In the genomic region with DNA sequence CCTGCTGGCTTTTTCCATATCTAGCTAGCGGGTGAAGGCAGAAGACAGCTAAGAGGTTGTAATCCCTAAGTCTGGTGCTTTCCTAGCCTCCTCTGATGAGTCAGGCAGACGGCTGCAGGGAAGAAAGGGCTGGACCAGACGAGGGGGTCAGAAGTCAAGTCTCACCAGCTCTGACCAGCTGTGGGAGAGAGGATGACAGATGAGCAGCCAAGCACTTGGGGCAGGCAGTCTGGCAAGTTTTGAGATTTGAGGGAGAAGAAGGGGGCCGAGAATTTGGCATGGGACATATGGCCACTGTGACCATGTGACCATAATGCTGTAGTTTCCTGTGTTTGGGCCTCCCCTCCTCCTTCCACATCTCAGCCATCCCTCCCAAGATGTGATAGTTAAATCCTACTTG, we compare ENCODE assay signal across 14 mouse cellular contexts. TPM values are rescaled to one million over a fixed set of nuclear protein-coding genes. Genes with fewer than 3 reads are reported as not detected.
DNase-seq lines count a peak whose midpoint lies in the region; ATAC-seq lines count a peak whose summit lies in the region.
"Had no signal": no experiment of that assay in that cellular context is flagged by ENCODE, and none has a peak within 500 bp of the region (broad histone marks: within the 10 kb centered on the region; RNA-seq: fewer than 3 reads in every experiment).

No protein-coding gene starts in this region.

- 26% methylated on average over 4 of the region's 4 CpGs for WGBS in hindbrain, embryonic 10.5 days
- WGBS in hindbrain, embryonic 14.5 days, result 41% methylated on average over 4 of the region's 4 CpGs
- 40% methylated on average over 4 of the region's 4 CpGs for WGBS in midbrain, embryonic 10.5 days
- WGBS in midbrain, embryonic 16.5 days, result 47% methylated on average over 4 of the region's 4 CpGs
- 29% methylated on average over 4 of the region's 4 CpGs for WGBS in lung, embryonic 15.5 days

- no peak overlapping the region for H3K9ac ChIP-seq in hindbrain, embryonic 14.5 days
- H3K9ac ChIP-seq in midbrain, embryonic 16.5 days (ENCODE audit: low read depth, low read length), result no peak overlapping the region
- no peak overlapping the region for H3K9ac ChIP-seq in lung, embryonic 15.5 days
- H3K9ac ChIP-seq: forebrain, postnatal 0 days; neural tube, embryonic 12.5 days had no signal

- H3K4me2 ChIP-seq in hindbrain, embryonic 14.5 days (replicated peaks), result no peak overlapping the region
- H3K4me2 ChIP-seq in midbrain, embryonic 16.5 days (ENCODE audit: low read length), result no peak overlapping the region
- H3K4me2 ChIP-seq in lung, embryonic 15.5 days, result no peak overlapping the region
- H3K4me2 ChIP-seq: neural tube, embryonic 12.5 days had no signal

- H3K4me1 ChIP-seq in hindbrain, embryonic 10.5 days (replicated peaks), result peaks cover 62% of the 10 kb centered on the region
- H3K4me1 ChIP-seq in hindbrain, embryonic 14.5 days (replicated peaks; ENCODE audit: control insufficient read depth, insufficient read depth, low read length), result peaks cover 13% of the 10 kb centered on the region; the same call in 1 of the 2 replicates
- peaks cover 42% of the 10 kb centered on the region for H3K4me1 ChIP-seq in midbrain, embryonic 10.5 days
- peaks cover 17% of the 10 kb centered on the region for H3K4me1 ChIP-seq in midbrain, embryonic 16.5 days (ENCODE audit: control insufficient read depth, insufficient read depth, low read length)
- H3K4me1 ChIP-seq in lung, embryonic 15.5 days, result peaks cover 19% of the 10 kb centered on the region

- ATAC-seq in hindbrain, embryonic 14.5 days (ENCODE audit: low FRiP score), result no peak
- ATAC-seq in midbrain, embryonic 16.5 days, result no peak
- peak; percentile 80 for ATAC-seq in lung, embryonic 15.5 days (ENCODE audit: borderline replicate concordance, extremely low read depth, low FRiP score, low TSS enrichment)
- ATAC-seq: forebrain, postnatal 0 days; inflammation-experienced regulatory T-cells, adult 6 months had no signal

- no peak overlapping the region for H3K4me3 ChIP-seq in hindbrain, embryonic 10.5 days
- H3K4me3 ChIP-seq in hindbrain, embryonic 14.5 days (replicated peaks; ENCODE audit: low read length), result no peak overlapping the region
- H3K4me3 ChIP-seq in midbrain, embryonic 10.5 days, result no peak overlapping the region
- H3K4me3 ChIP-seq in midbrain, embryonic 16.5 days (ENCODE audit: low read depth, low read length), result no peak overlapping the region
- no peak overlapping the region for H3K4me3 ChIP-seq in lung, embryonic 15.5 days
- H3K4me3 ChIP-seq: megakaryocyte, embryonic 14.5 days; neural tube, embryonic 12.5 days had no signal

- H3K27me3 ChIP-seq in hindbrain, embryonic 10.5 days (ENCODE audit: insufficient read depth, poor library complexity, severe bottlenecking), result no peaks in the 10 kb centered on the region; the same call in 1 of the 2 replicates
- no peaks in the 10 kb centered on the region for H3K27me3 ChIP-seq in hindbrain, embryonic 14.5 days (ENCODE audit: control insufficient read depth, insufficient read depth, low read length)
- 0 out of 2 replicates have a peak, but pooled peaks cover 7% of the 10 kb centered on the region for H3K27me3 ChIP-seq in midbrain, embryonic 10.5 days (ENCODE audit: low read depth, poor library complexity, severe bottlenecking)
- no peaks in the 10 kb centered on the region for H3K27me3 ChIP-seq in midbrain, embryonic 16.5 days (ENCODE audit: control insufficient read depth, insufficient read depth, low read depth, low read length)
- peaks cover 8% of the 10 kb centered on the region; the same call in 1 of the 2 replicates for H3K27me3 ChIP-seq in lung, embryonic 15.5 days
- H3K27me3 ChIP-seq: neural tube, embryonic 12.5 days had no signal

- H3K9me3 ChIP-seq in hindbrain, embryonic 10.5 days, result no peaks in the 10 kb centered on the region
- H3K9me3 ChIP-seq in hindbrain, embryonic 14.5 days (ENCODE audit: control insufficient read depth, low read length), result no peaks in the 10 kb centered on the region
- H3K9me3 ChIP-seq in midbrain, embryonic 10.5 days (replicated peaks), result no peaks in the 10 kb centered on the region
- H3K9me3 ChIP-seq in midbrain, embryonic 16.5 days (replicated peaks; ENCODE audit: control insufficient read depth, low read length, poor library complexity, severe bottlenecking), result no peaks in the 10 kb centered on the region
- no peaks in the 10 kb centered on the region for H3K9me3 ChIP-seq in lung, embryonic 15.5 days
- H3K9me3 ChIP-seq: neural tube, embryonic 12.5 days had no signal

- DNase-seq in hindbrain, embryonic 10.5 days (ENCODE audit: low spot score), result peak; percentile 60
- no peak for DNase-seq in hindbrain, embryonic 14.5 days (ENCODE audit: low spot score)
- peak; percentile 38 for DNase-seq in midbrain, embryonic 10.5 days (ENCODE audit: low spot score)
- peak; percentile 64 for DNase-seq in yolk sac, embryonic 10.5 days (ENCODE audit: low spot score)
- DNase-seq in cerebellum, postnatal 25 days, result no peak
- DNase-seq in thymus, postnatal 14 days, result no peak
- DNase-seq: adrenal gland, postnatal 25 days; cerebellum, adult 11 months; forebrain, postnatal 0 days had no signal

- H3K27ac ChIP-seq in hindbrain, embryonic 10.5 days, result peak overlapping the region; percentile 66
- no peak overlapping the region for H3K27ac ChIP-seq in hindbrain, embryonic 14.5 days
- peak overlapping the region; percentile 39 for H3K27ac ChIP-seq in midbrain, embryonic 10.5 days (replicated peaks)
- no peak overlapping the region for H3K27ac ChIP-seq in midbrain, embryonic 16.5 days (ENCODE audit: low read length)
- H3K27ac ChIP-seq in lung, embryonic 15.5 days, result no peak overlapping the region
- H3K27ac ChIP-seq: neural tube, embryonic 12.5 days had no signal

- H3K36me3 ChIP-seq in hindbrain, embryonic 10.5 days, result no peaks in the 10 kb centered on the region
- H3K36me3 ChIP-seq in hindbrain, embryonic 14.5 days (replicated peaks; ENCODE audit: control insufficient read depth, insufficient read depth), result no peaks in the 10 kb centered on the region
- no peaks in the 10 kb centered on the region for H3K36me3 ChIP-seq in midbrain, embryonic 10.5 days
- H3K36me3 ChIP-seq in midbrain, embryonic 16.5 days (ENCODE audit: control insufficient read depth, insufficient read depth, low read length), result no peaks in the 10 kb centered on the region
- H3K36me3 ChIP-seq in lung, embryonic 15.5 days, result no peaks in the 10 kb centered on the region
- H3K36me3 ChIP-seq: neural tube, embryonic 12.5 days had no signal

RNA-seq across cellular contexts. Expression of gene Atp2b4, which starts 42.5 kb away (rescaled TPM):
- 4.2 and 4.6 TPM in 2 replicates for polyA plus RNA-seq in hindbrain, embryonic 10.5 days (2016; fragmentation: Nextera tagmentation; extraction: Ambion mirVana)
- polyA plus RNA-seq in hindbrain, embryonic 14.5 days (2014; fragmentation: Nextera tagmentation; extraction: Ambion mirVana), result 21.1 and 23.3 TPM in 2 replicates
- 3.0 and 5.7 TPM in 2 replicates for polyA plus RNA-seq in midbrain, embryonic 10.5 days (2016; fragmentation: Nextera tagmentation; extraction: Ambion mirVana)
- polyA plus RNA-seq in midbrain, embryonic 16.5 days (2015; fragmentation: Nextera tagmentation; extraction: Ambion mirVana), result 11.8 and 13.4 TPM in 2 replicates
- polyA plus RNA-seq in lung, embryonic 15.5 days (2015; fragmentation: Nextera tagmentation; extraction: Ambion mirVana), result 9.0 and 9.6 TPM in 2 replicates

Comparison
In these comparisons a context has a peak if more than half of its experiments do, and no peak if none do; other contexts are left out.
1. DNase-seq: peak in hindbrain, embryonic 10.5 days (single experiment), midbrain, embryonic 10.5 days (single experiment) and yolk sac, embryonic 10.5 days (single experiment); none in hindbrain, embryonic 14.5 days (single experiment), cerebellum, postnatal 25 days (0 of 2) and thymus, postnatal 14 days (single experiment).
2. H3K27ac ChIP-seq: peak in hindbrain, embryonic 10.5 days (single experiment) and midbrain, embryonic 10.5 days (single experiment); none in hindbrain, embryonic 14.5 days (single experiment), midbrain, embryonic 16.5 days (single experiment) and lung, embryonic 15.5 days (single experiment).